Mouse (Mus musculus) forebrain, embryonic 13.5 days (tissue): ENCODE data around the gene Rpl24. TPM values are rescaled to one million over a fixed set of nuclear protein-coding genes. Genes with fewer than 3 reads are reported as not detected.
"Not testable (repeated sequence)": the region's sequence is repeated elsewhere in the genome, so short reads cannot be mapped to it uniquely, and the experiment has no call there.

Experiments
- ATAC-seq: fragments of 200-750 bp; cut with Nextera tagmentation; 2 replicates; pipeline ENCODE4 v1.8.0; 2017
- H3K27ac ChIP-seq: fragments of 300-500 bp; sonication (generic); 2 replicates; pipeline ENCODE4 v1.5.1; 2015; ENCODE audit warnings: inconsistent platforms, mild to moderate bottlenecking, moderate library complexity
- H3K27me3 ChIP-seq: fragments of 300-500 bp; sonication (generic); 2 replicates; pipeline ENCODE4 v1.6.1; 2015; ENCODE audit warnings: mild to moderate bottlenecking, inconsistent platforms
- H3K36me3 ChIP-seq: fragments of 300-500 bp; sonication (generic); 2 replicates; pipeline ENCODE4 v1.6.1; 2015; ENCODE audit warnings: mild to moderate bottlenecking, inconsistent platforms; ENCODE audit not compliant: poor library complexity, severe bottlenecking
- H3K4me1 ChIP-seq: fragments of 300-500 bp; sonication (generic); 2 replicates; pipeline ENCODE4 v1.6.1; 2015; ENCODE audit warnings: inconsistent platforms
- H3K4me2 ChIP-seq: fragments of 300-500 bp; sonication (generic); 2 replicates; pipeline ENCODE4 v1.6.1; 2015; ENCODE audit warnings: inconsistent platforms, mild to moderate bottlenecking, moderate library complexity
- H3K4me3 ChIP-seq: fragments of 300-500 bp; sonication (generic); 2 replicates; pipeline ENCODE4 v1.5.1; 2015; ENCODE audit warnings: mild to moderate bottlenecking, inconsistent platforms
- H3K9ac ChIP-seq: fragments of 300-500 bp; sonication (generic); 2 replicates; pipeline ENCODE4 v1.6.1; 2015; ENCODE audit warnings: mild to moderate bottlenecking, inconsistent platforms
- H3K9me3 ChIP-seq: fragments of 300-500 bp; sonication (generic); replicated peaks from 2 replicates; pipeline ENCODE4 v1.6.1; 2016; ENCODE audit warnings: inconsistent platforms
- WGBS: fragments of 180-500 bp; shearing (Covaris S2); methylation state at CpG from one replicate; pipeline ENCODE4 v1.1.7; 2015; 5-methylcytosine and 5-hydroxymethylcytosine counted together
- polyA plus RNA-seq: library from polyadenylated mRNA; unstranded; fragments of >200 nt; fragmentation: Nextera tagmentation; extraction: Ambion mirVana; gene quantifications from 2 replicates; pipeline ENCODE4 v1.2.1, GENCODE M21; 2015

The Rpl24 gene
- polyA plus RNA-seq, result 656 and 765 TPM in 2 replicates

DNA sequence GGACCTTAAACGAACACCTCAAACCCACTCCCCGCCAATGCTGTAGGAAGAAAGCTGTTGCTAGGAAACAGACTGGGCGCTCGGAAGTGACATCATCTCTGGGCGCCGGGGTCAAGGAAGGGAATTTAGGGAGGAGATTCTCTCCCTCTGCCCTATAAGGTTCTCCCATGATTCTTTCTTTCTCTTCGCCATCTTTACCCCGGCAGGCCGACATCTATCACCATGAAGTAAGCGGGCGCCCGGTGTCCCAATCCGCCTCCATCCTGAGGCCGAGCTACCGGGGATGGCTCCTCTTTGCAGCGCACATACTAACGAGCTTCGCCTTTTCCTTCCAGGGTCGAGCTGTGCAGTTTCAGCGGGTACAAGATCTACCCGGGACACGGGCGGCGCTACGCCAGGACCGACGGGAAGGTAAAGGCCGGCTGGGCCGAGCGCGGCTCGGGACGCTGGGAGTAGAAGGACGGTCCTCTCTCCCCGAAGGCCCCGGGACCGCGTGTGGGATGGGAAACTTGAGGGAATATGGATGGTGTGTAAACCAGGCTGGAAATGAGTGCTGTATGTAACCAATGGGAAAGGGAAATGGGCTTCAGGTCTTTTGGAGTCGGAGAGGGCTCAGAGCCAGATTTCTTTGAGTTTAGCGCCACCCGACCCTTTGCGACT lies at the start of gene Rpl24:
Rpl24 (plus strand) TSS at position 64 of the 660 bp plus-strand sequence.
- peak within 1 kb of the TSS; percentile 84 for H3K4me3 ChIP-seq
- H3K27me3 ChIP-seq, result no peaks in the 10 kb centered on the region
- peak within 1 kb of the TSS; percentile 96 for H3K9ac ChIP-seq
- H3K4me2 ChIP-seq, result peak within 1 kb of the TSS; percentile 92
- H3K27ac ChIP-seq, result peak within 1 kb of the TSS; percentile 86
- H3K36me3 ChIP-seq, result peaks cover 33% of the 10 kb centered on the region
- ATAC-seq, result peak; percentile 97
- peaks cover 29% of the 10 kb centered on the region for H3K4me1 ChIP-seq
- no peaks in the 10 kb centered on the region for H3K9me3 ChIP-seq
- WGBS, result under 1% methylated on average over 42 of the region's 42 CpGs

DNA sequence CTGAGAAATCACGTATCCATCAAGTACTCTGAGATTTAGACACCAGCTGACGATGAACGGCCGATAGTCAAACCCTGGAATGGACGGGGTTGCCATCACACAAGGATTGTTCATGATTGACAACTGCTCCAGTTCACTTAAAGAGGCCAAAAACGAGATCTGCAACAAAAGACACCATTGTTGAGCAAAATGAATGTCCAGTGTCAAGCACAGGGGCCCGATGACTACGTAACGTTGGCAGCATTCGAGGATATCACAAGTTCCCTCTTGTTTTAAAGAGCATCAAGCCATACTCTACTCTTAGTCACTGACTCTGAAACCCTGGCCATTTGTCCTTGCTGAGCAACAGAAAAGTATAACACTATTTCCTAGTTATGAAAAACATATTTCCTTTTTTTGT lies 44.0 kb upstream of the Rpl24 start:
- H3K4me2 ChIP-seq, result no peak overlapping the region
- H3K27ac ChIP-seq, result no peak overlapping the region
- WGBS, result 92% methylated on average over 10 of the region's 10 CpGs
- no peaks in the 10 kb centered on the region for H3K27me3 ChIP-seq
- H3K4me1 ChIP-seq, result no peaks in the 10 kb centered on the region
- H3K4me3 ChIP-seq, result no peak overlapping the region
- no peak for ATAC-seq
- no peak overlapping the region for H3K9ac ChIP-seq
- H3K9me3 ChIP-seq, result no peaks in the 10 kb centered on the region
- peaks cover 82% of the 10 kb centered on the region for H3K36me3 ChIP-seq

DNA sequence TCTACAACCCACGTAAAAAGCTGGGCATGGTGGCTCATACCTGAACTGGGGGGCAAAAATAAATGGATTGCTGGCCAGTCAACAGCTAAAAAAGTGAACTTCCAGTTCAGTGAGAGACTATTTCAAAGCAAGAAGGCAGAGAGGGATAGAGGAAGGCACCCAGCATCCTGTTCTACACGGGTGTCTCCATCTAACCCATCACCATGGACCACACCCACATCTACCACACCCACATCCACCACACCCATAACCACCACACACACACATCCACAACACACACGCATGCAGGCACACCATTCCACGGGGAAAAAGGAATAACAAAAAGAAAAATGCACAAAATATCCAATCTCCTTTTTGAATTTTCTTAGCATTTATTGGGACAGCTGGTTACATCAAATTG lies 42.1 kb upstream of the Rpl24 start:
- H3K9me3 ChIP-seq, result no peaks in the 10 kb centered on the region
- no peak for ATAC-seq
- no peaks in the 10 kb centered on the region for H3K27me3 ChIP-seq
- 96% methylated on average over 4 of the region's 4 CpGs for WGBS
- H3K4me2 ChIP-seq, result no peak overlapping the region
- H3K36me3 ChIP-seq, result peaks cover 78% of the 10 kb centered on the region
- H3K27ac ChIP-seq, result no peak overlapping the region
- H3K4me3 ChIP-seq, result no peak overlapping the region
- H3K4me1 ChIP-seq, result no peaks in the 10 kb centered on the region
- no peak overlapping the region for H3K9ac ChIP-seq

DNA sequence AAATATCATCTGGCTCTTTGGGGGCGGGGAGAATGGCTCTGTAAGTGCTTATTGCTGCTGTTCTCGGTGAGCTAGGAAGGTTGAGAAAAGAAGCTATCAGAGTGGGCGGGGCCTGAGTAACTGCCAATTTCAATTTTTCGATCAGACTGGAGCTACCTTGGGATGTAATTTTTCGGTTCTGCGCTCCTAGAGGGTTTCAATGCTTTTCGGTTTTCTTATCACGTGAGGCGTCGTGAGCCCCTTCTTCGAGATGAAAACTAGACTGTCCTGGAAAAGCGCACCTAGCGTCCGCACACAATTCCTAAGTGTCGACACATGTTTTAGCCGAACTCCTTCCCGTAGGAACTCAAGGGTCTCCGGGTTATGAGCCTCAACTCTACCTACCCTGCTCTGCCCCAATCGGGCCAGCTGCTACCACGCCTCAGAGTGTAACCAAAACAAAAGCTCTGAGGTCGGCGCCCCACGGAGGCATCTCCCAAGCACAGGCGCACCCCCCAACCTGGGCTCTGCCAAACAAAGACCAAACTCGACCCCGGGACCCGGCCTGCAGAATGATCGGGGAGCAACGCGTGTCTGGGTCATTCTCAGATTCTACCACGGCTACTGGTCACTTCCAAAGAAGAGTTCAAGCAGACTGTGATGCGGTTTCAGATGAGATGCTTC lies 32.3 kb upstream of the Rpl24 start:
- WGBS, result 1% methylated on average over 32 of the region's 32 CpGs
- Histone ChIP-seq H3K4me1 (0 out of 2 replicates have a peak, but pooled peaks cover 10% of the 10 kb centered on the region), H3K27ac (peak overlapping the region; percentile 70), H3K4me2 (peak overlapping the region; percentile 77), H3K4me3 (peak overlapping the region; percentile 71), H3K9me3 (no peaks in the 10 kb centered on the region), H3K9ac (peak overlapping the region; percentile 74), H3K27me3 (no peaks in the 10 kb centered on the region), H3K36me3 (peaks cover 13% of the 10 kb centered on the region)
- ATAC-seq, result peak; percentile 53

DNA sequence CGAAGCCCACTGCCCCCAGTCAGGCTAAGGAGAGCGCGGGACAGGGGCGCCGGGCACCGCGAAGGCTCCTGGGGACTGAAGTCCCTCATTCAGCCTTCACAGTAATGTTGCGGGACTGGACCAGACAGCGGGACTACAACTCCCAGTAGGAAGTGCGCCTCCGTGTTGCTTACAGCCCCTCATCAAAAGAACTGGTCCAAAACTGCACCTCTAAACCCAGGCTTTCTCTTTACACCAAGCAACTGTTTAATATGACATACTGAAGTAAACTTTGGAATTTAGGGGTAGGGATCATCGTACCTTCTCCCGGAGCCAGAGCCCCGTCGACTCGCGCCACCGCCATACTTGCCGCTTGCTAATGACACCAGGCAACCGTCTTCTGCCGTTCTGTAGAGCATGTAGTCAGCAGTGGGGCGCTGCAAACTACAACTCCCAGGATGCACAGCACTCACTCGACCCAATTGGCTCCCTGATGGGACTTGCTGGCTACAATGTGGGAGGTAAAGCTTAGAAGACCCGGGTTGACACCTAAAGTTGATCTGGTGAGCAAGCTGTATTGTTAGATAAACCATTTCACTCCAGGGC lies 31.5 kb upstream of the Rpl24 start, which contains the start of gene Cep97:
Cep97 (minus strand) TSS at position 403 of the 585 bp plus-strand sequence.
- Histone ChIP-seq H3K9me3 (no peaks in the 10 kb centered on the region), H3K36me3 (0 out of 2 replicates have a peak, but pooled peaks cover 6% of the 10 kb centered on the region), H3K27ac (peak within 1 kb of the TSS; percentile 70), H3K4me3 (peak within 1 kb of the TSS; percentile 71), H3K9ac (peak within 1 kb of the TSS; percentile 74), H3K27me3 (no peaks in the 10 kb centered on the region), H3K4me1 (0 out of 2 replicates have a peak, but pooled peaks cover 10% of the 10 kb centered on the region), H3K4me2 (peak within 1 kb of the TSS; percentile 77)
- ATAC-seq, result peak; percentile 99
- WGBS, result under 1% methylated on average over 24 of the region's 24 CpGs

DNA sequence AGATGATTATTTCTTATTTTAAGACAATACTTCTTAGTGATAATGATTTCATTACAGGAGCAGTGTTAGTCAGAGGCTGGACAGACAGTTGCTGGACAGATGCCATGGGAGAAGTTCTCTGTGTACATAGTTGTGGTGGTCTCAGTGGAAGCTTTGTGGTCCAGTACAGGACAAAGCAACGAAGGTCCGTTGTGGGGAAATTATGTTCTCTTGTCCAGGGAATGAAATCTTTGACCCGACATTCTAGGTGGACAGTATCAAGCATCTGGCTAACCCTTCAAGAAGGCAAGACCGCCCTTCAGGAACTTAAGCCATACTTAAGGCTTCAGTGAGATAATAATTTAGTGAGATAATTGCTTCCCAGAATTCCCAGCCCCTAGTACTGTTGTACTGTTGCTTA lies 27.3 kb upstream of the Rpl24 start:
- no peak overlapping the region for H3K4me3 ChIP-seq
- H3K4me1 ChIP-seq, result no peaks in the 10 kb centered on the region
- no peak overlapping the region for H3K4me2 ChIP-seq
- 88% methylated on average over 4 of the region's 4 CpGs for WGBS
- H3K27me3 ChIP-seq, result no peaks in the 10 kb centered on the region
- H3K9ac ChIP-seq, result no peak overlapping the region
- no peak for ATAC-seq
- H3K36me3 ChIP-seq, result no peaks in the 10 kb centered on the region
- no peak overlapping the region for H3K27ac ChIP-seq
- no peaks in the 10 kb centered on the region for H3K9me3 ChIP-seq

DNA sequence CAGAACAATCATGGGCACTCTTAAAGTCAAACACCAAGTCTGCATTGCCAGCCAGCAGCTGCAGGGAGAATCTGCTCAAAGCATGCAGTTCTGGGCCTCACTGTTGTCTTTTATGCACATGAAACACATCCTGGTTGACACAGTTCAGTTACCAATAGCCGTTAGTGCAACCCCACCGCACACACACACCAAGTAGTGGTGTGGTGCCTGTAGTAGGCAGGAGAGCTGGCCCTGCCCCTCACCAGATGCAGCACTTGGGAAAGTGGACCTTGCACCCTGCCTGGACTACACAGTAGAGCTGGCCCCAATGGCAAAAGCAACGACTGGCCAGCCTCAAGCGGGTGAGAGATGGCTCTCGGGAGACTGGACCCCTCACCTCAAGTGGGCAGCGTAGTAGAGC lies 26.4 kb upstream of the Rpl24 start:
- ATAC-seq, result no peak
- H3K4me1 ChIP-seq, result no peaks in the 10 kb centered on the region
- no peak overlapping the region for H3K4me2 ChIP-seq
- no peak overlapping the region for H3K4me3 ChIP-seq
- no peaks in the 10 kb centered on the region for H3K27me3 ChIP-seq
- no peak overlapping the region for H3K27ac ChIP-seq
- 87% methylated on average over 6 of the region's 6 CpGs for WGBS
- no peaks in the 10 kb centered on the region for H3K9me3 ChIP-seq
- no peaks in the 10 kb centered on the region for H3K36me3 ChIP-seq
- H3K9ac ChIP-seq, result no peak overlapping the region

DNA sequence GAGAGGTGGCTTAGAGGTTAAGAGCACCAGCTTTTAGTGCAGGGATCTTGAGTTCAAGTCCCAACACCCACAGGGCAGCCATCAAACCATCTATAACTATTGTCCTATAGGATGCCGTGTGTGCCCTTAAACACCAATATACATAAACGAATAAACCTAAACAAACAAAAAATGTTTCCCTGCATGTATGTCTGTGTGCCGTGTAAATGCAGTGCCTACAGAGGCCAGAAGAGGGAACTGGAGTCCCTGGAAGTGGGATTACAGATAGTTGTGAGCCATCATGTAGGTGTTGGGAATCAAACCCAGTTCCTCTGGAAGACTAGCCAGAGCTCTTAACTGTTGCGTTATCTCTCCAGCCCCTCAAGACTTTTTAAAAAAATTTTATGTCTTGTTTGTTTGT lies 25.3 kb upstream of the Rpl24 start:
- Histone ChIP-seq H3K4me3 (no peak overlapping the region), H3K9ac (no peak overlapping the region), H3K4me2 (no peak overlapping the region), H3K27ac (no peak overlapping the region), H3K36me3 (no peaks in the 10 kb centered on the region), H3K4me1 (no peaks in the 10 kb centered on the region), H3K27me3 (no peaks in the 10 kb centered on the region), H3K9me3 (no peaks in the 10 kb centered on the region)
- ATAC-seq, result no peak
- WGBS, result 98% methylated on average over 4 of the region's 4 CpGs

DNA sequence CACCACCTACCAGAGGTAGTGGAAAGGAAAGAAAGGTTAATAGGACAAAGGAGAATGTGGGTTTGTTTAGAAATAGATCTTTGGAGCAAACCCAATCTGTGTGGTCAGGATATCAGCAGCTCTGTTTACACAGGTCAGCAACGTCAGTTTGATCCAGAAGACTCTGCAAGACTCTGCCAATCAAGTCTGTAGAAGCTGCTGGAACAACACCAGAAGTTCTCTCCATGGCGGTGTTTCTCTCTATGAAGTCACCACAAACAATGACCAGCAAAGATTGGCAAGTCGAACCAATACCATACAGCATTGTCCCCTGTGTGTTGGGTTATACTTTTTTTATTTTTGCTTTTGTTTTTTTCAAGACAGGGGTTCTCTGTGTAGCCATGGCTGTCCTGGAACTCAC lies 18.8 kb upstream of the Rpl24 start:
- no peak for ATAC-seq
- H3K27ac ChIP-seq, result no peak overlapping the region
- H3K4me2 ChIP-seq, result no peak overlapping the region
- H3K27me3 ChIP-seq, result no peaks in the 10 kb centered on the region
- WGBS, result 85% methylated on average over 3 of the region's 3 CpGs
- no peaks in the 10 kb centered on the region for H3K9me3 ChIP-seq
- no peak overlapping the region for H3K9ac ChIP-seq
- H3K4me3 ChIP-seq, result no peak overlapping the region
- no peaks in the 10 kb centered on the region for H3K4me1 ChIP-seq
- no peaks in the 10 kb centered on the region for H3K36me3 ChIP-seq

DNA sequence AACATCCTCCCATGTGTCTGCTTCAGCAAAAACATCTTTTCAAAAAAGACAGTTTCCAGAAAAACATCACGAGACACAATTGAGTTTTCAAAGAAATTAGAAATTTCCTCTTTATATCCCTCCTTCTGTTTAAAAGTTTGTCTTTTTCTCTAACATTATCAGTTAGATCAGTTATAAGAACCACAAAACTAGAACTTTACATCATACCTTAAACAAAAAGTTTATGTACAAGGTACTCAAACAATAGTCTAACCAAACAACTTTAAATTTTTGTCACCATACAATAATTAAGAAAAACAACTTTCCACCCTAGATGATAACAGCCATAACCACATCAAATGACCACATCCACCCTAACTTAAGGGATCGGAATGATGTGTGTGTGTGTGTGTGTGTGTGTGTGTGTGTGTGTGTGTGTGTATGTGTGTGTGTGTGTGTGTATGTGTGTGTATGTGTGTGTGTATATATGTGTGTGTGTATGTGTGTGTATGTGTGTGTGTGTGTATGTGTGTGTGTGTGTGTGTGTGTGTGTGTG lies 18.1 kb upstream of the Rpl24 start:
- H3K4me2 ChIP-seq, ATAC-seq, H3K27me3 ChIP-seq: not testable (repeated sequence)

DNA sequence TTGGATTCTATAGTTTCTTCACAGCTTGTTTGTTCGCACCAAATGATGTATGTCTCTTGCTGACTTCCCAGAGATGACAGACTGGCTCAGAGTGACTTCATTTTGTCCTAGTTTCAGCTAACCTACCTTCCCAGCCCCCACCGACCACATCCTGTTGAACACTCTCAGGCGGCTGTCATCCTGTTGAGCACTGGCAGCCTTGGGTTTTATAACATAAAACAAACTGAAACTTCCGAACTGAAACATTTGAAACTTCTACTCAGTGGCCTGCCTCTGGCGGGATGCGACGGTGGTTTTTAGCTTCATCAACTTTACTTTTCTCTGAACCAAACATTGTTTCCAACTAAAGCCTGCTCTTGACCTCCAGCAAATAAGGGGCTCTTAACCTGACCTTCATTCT lies 17.1 kb upstream of the Rpl24 start:
- 71% methylated on average over 7 of the region's 7 CpGs for WGBS
- no peak overlapping the region for H3K9ac ChIP-seq
- no peak overlapping the region for H3K4me2 ChIP-seq
- H3K4me3 ChIP-seq, result no peak overlapping the region
- no peaks in the 10 kb centered on the region for H3K4me1 ChIP-seq
- ATAC-seq, result no peak
- H3K9me3 ChIP-seq, result no peaks in the 10 kb centered on the region
- no peaks in the 10 kb centered on the region for H3K27me3 ChIP-seq
- H3K27ac ChIP-seq, result no peak overlapping the region
- H3K36me3 ChIP-seq, result no peaks in the 10 kb centered on the region

More for the DNA sequence above, 18.1 kb upstream of the Rpl24 start:
- 86% methylated on average over 2 of the region's 2 CpGs for WGBS
- not testable (repeated sequence) for H3K36me3 ChIP-seq, H3K27ac ChIP-seq, H3K4me3 ChIP-seq, H3K9ac ChIP-seq, H3K4me1 ChIP-seq, H3K9me3 ChIP-seq

DNA sequence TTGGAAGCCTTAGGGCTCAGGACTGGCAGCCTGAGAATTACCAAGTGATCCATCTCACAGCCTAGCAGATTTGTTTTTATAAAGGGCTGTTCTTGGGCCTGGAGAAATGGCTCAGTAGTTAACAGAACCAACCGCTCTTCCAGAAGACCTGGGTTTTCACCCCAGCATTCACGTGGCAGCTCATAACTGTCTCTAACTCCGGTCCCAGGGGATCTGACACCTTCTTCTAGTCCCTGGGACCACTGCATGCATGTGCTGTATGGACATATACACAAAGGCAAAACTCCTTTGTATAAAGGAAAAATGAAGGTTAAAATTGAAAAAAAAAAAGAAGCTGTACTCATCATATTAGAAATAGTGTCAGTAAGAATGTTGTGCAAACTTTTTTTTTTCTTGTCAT lies 15.6 kb upstream of the Rpl24 start:
- ATAC-seq, result no peak; the same call in 1 of the 2 replicates

More for the DNA sequence above, 15.6 kb upstream of the Rpl24 start:
- no peaks in the 10 kb centered on the region for H3K27me3 ChIP-seq
- no peak overlapping the region for H3K4me2 ChIP-seq
- H3K9me3 ChIP-seq, result no peaks in the 10 kb centered on the region
- H3K27ac ChIP-seq, result no peak overlapping the region
- no peaks in the 10 kb centered on the region for H3K36me3 ChIP-seq
- H3K9ac ChIP-seq, result no peak overlapping the region
- no peaks in the 10 kb centered on the region for H3K4me1 ChIP-seq
- H3K4me3 ChIP-seq, result no peak overlapping the region
- 68% methylated on average over 3 of the region's 3 CpGs for WGBS
